Mouse (Mus musculus) heart, adult 2 months (tissue): ENCODE data around the gene Aldh1a3.

Experiments
- CTCF ChIP-seq: fragments of 200-600 bp; IDR thresholded peaks from 2 replicates; pipeline ENCODE4 v1.8.1; 2022; ENCODE audit warnings: antibody characterized with exemption, mild to moderate bottlenecking, moderate library complexity
- EP300 ChIP-seq: fragments of 200-500 bp; IDR thresholded peaks from 2 replicates; pipeline ENCODE4 v1.6.1; 2011; ENCODE audit warnings: low read depth, low read length, control low read depth; ENCODE audit not compliant: insufficient read depth

- no peak for TF ChIP-seq CTCF
- TF ChIP-seq EP300 = no peak
Measured at GRCm38 (mm10) chr7:66351074-66351473, 76.2 kb downstream of the Aldh1a3 start.
